Mouse (Mus musculus) thymus, adult 2 months (tissue): ENCODE measurements around the gene Naa50. TPM values are rescaled to one million over a fixed set of nuclear protein-coding genes. Genes with fewer than 3 reads are reported as not detected.

Experiments used
- DNase-seq: peaks from one replicate; pipeline ENCODE4 v3.0.0; 2021
- H3K27ac ChIP-seq: fragments of 200-500 bp; 2 replicates; pipeline ENCODE4 v1.5.1; 2012; ENCODE audit warnings: low read length, control low read depth; ENCODE audit not compliant: control insufficient read depth, insufficient read depth
- H3K27me3 ChIP-seq: fragments of 200-500 bp; 2 replicates; pipeline ENCODE4 v1.6.1; 2012; ENCODE audit warnings: mild to moderate bottlenecking, low read length, moderate library complexity, mixed read lengths; ENCODE audit not compliant: control insufficient read depth, insufficient read depth
- H3K36me3 ChIP-seq: fragments of 200-500 bp; 2 replicates; pipeline ENCODE4 v1.6.1; 2012; ENCODE audit warnings: mild to moderate bottlenecking, low read length, moderate library complexity; ENCODE audit not compliant: control insufficient read depth, insufficient read depth
- H3K4me1 ChIP-seq: fragments of 200-500 bp; replicated peaks from 2 replicates; pipeline ENCODE4 v1.6.1; 2012; ENCODE audit warnings: low read length; ENCODE audit not compliant: control insufficient read depth, insufficient read depth
- H3K4me3 ChIP-seq: fragments of 200-500 bp; 2 replicates; pipeline ENCODE4 v1.5.1; 2012; ENCODE audit warnings: mild to moderate bottlenecking, low read length, control low read depth, moderate library complexity; ENCODE audit not compliant: control insufficient read depth, insufficient read depth
- CTCF ChIP-seq: fragments of 200-500 bp; IDR thresholded peaks from 2 replicates; pipeline ENCODE4 v1.5.1; 2012; ENCODE audit warnings: mild to moderate bottlenecking, control low read depth, low read length, moderate library complexity, borderline replicate concordance; ENCODE audit not compliant: control insufficient read depth, poor library complexity, insufficient read depth; ENCODE audit errors: extremely low read depth
- POLR2A ChIP-seq: fragments of 200-500 bp; IDR thresholded peaks from 2 replicates; pipeline ENCODE4 v1.6.1; 2012; ENCODE audit warnings: mild to moderate bottlenecking, low read length, control low read depth, moderate library complexity; ENCODE audit not compliant: control insufficient read depth, poor library complexity, insufficient read depth; ENCODE audit errors: extremely low read depth
- WGBS: fragments of 180-500 bp; shearing (Covaris S2); methylation state at CpG from one replicate; pipeline ENCODE4 v1.1.7; 2018; 5-methylcytosine and 5-hydroxymethylcytosine counted together
- polyA plus RNA-seq: library from polyadenylated mRNA; depleted of rRNA; stranded (reverse); fragments of >200 nt; gene quantifications from 2 replicates; pipeline ENCODE4 v1.2.3, GENCODE M21; 2012

Naa50 gene
- polyA plus RNA-seq, 1 experiment, result 8.7 TPM

- Histone ChIP-seq H3K27me3 (no peaks in the 10 kb centered on the region), H3K27ac (peak overlapping the region; percentile 1; the same call in 1 of the 2 replicates), H3K4me1 (peaks cover 8% of the 10 kb centered on the region), H3K4me3 (peak overlapping the region; percentile 63), H3K36me3 (no peaks in the 10 kb centered on the region)
- 1% methylated on average over 24 of the region's 24 CpGs for WGBS
- TF ChIP-seq POLR2A (no peak; the same call in 1 of the 2 replicates), CTCF (no peak)
- DNase-seq, result no peak
These were observed 1.2 kb upstream of the Naa50 start for GRCm38 (mm10) chr16:44138377-44138978.

- H3K4me3 ChIP-seq, result peak overlapping the region; percentile 72
- peak; percentile 82 for DNase-seq
- H3K27me3 ChIP-seq, result no peaks in the 10 kb centered on the region
- no peak for TF ChIP-seq POLR2A
- TF ChIP-seq CTCF, result 0 out of 2 replicates have a peak, but pooled peaks have one; percentile 56
- WGBS, result under 1% methylated on average over 25 of the region's 25 CpGs
- peaks cover 8% of the 10 kb centered on the region for H3K4me1 ChIP-seq
- no peaks in the 10 kb centered on the region for H3K36me3 ChIP-seq
- H3K27ac ChIP-seq, result peak overlapping the region; percentile 98
These were observed 573 bp upstream of the Naa50 start for GRCm38 (mm10) chr16:44138979-44139535.

GRCm38 (mm10) chr16:44140186-44140787 is 657 bp downstream of the Naa50 start:
- TF ChIP-seq CTCF (no peak), POLR2A (no peak)
- Histone ChIP-seq H3K36me3 (no peaks in the 10 kb centered on the region), H3K4me3 (peak overlapping the region; percentile 89), H3K27me3 (no peaks in the 10 kb centered on the region), H3K27ac (peak overlapping the region; percentile 68; the same call in 1 of the 2 replicates), H3K4me1 (peaks cover 8% of the 10 kb centered on the region)
- peak; percentile 69 for DNase-seq
- WGBS, result under 1% methylated on average over 44 of the region's 44 CpGs

- Histone ChIP-seq H3K36me3 (no peaks in the 10 kb centered on the region), H3K27ac (no peak overlapping the region), H3K4me3 (no peak overlapping the region), H3K27me3 (no peaks in the 10 kb centered on the region), H3K4me1 (peaks cover 8% of the 10 kb centered on the region)
- no peak for TF ChIP-seq POLR2A
- no peak for TF ChIP-seq CTCF
- whole genome bisulfite sequencing, result 49% methylated on average over 6 of the region's 6 CpGs
- DNase-seq, result no peak
These were observed 1.9 kb downstream of the Naa50 start for GRCm38 (mm10) chr16:44141483-44141882.

- WGBS, result 98% methylated on average over 1 of the region's 1 CpGs
- TF ChIP-seq CTCF (no peak), POLR2A (no peak)
- no peaks in the 10 kb centered on the region for H3K4me1 ChIP-seq
- H3K27ac ChIP-seq, result no peak overlapping the region
- no peaks in the 10 kb centered on the region for H3K36me3 ChIP-seq
- H3K27me3 ChIP-seq, result no peaks in the 10 kb centered on the region
- no peak overlapping the region for H3K4me3 ChIP-seq
- DNase-seq, result no peak
These were observed 9.6 kb downstream of the Naa50 start for GRCm38 (mm10) chr16:44149002-44149767.

- H3K4me3 ChIP-seq, result no peak overlapping the region
- H3K27me3 ChIP-seq, result no peaks in the 10 kb centered on the region
- 78% methylated on average over 6 of the region's 6 CpGs for WGBS
- TF ChIP-seq CTCF (no peak), POLR2A (no peak)
- peaks cover 8% of the 10 kb centered on the region for H3K36me3 ChIP-seq
- no peak overlapping the region for H3K27ac ChIP-seq
- no peaks in the 10 kb centered on the region for H3K4me1 ChIP-seq
- DNase-seq, result no peak
These were observed 14.9 kb downstream of the Naa50 start for GRCm38 (mm10) chr16:44154497-44155057.
